Mouse (Mus musculus) hindbrain, embryonic 15.5 days (tissue): ENCODE data around the gene Plac9a. TPM values are rescaled to one million over a fixed set of nuclear protein-coding genes. Genes with fewer than 3 reads are reported as not detected.
A peak's percentile ranks its signal among the peaks of the same experiment; 100 is the strongest.
"Not testable (repeated sequence)": the region's sequence is repeated elsewhere in the genome, so short reads cannot be mapped to it uniquely, and the experiment has no call there.

Source experiments
- ATAC-seq: fragments of 200-750 bp; cut with Nextera tagmentation; 2 replicates; pipeline ENCODE4 v1.8.0; 2017; ENCODE audit warnings: low read depth, moderate number of reproducible peaks, moderate TSS enrichment; ENCODE audit not compliant: low FRiP score
- H3K27ac ChIP-seq: fragments of 300-500 bp; sonication (generic); replicated peaks from 2 replicates; pipeline ENCODE4 v1.5.1; 2015; ENCODE audit warnings: mild to moderate bottlenecking, inconsistent platforms
- H3K27me3 ChIP-seq: fragments of 300-500 bp; sonication (generic); 2 replicates; pipeline ENCODE4 v1.6.1; 2015; ENCODE audit warnings: control low read depth, inconsistent platforms
- H3K36me3 ChIP-seq: fragments of 300-500 bp; sonication (generic); 2 replicates; pipeline ENCODE4 v1.6.1; 2015; ENCODE audit warnings: control low read depth, inconsistent platforms
- H3K4me1 ChIP-seq: fragments of 300-500 bp; sonication (generic); replicated peaks from 2 replicates; pipeline ENCODE4 v1.6.1; 2015; ENCODE audit warnings: control low read depth, inconsistent platforms
- H3K4me2 ChIP-seq: fragments of 300-500 bp; sonication (generic); 2 replicates; pipeline ENCODE4 v1.6.1; 2015; ENCODE audit warnings: moderate library complexity, mild to moderate bottlenecking, inconsistent platforms
- H3K4me3 ChIP-seq: fragments of 300-500 bp; sonication (generic); 2 replicates; pipeline ENCODE4 v1.5.1; 2015; ENCODE audit warnings: mild to moderate bottlenecking, inconsistent platforms
- H3K9ac ChIP-seq: fragments of 300-500 bp; sonication (generic); 2 replicates; pipeline ENCODE4 v1.6.1; 2015; ENCODE audit warnings: inconsistent platforms
- H3K9me3 ChIP-seq: fragments of 300-500 bp; sonication (generic); 2 replicates; pipeline ENCODE4 v1.6.1; 2016; ENCODE audit warnings: control low read depth, inconsistent platforms
- WGBS: fragments of 180-500 bp; shearing (Covaris S2); methylation state at CpG from one replicate; pipeline ENCODE4 v1.1.7; 2015; 5-methylcytosine and 5-hydroxymethylcytosine counted together
- polyA plus RNA-seq: library from polyadenylated mRNA; unstranded; fragments of >200 nt; fragmentation: Nextera tagmentation; extraction: Ambion mirVana; gene quantifications from 2 replicates; pipeline ENCODE4 v1.2.1, GENCODE M21; 2015

Gene Plac9a
- polyA plus RNA-seq, 1 experiment from 2014 or later, result not detected

GRCm38 (mm10) chr14:25881769-25882168, 21.1 kb downstream of the Plac9a start:
- H3K36me3 ChIP-seq, H3K9me3 ChIP-seq, H3K4me2 ChIP-seq, H3K4me1 ChIP-seq, H3K27me3 ChIP-seq, H3K4me3 ChIP-seq, H3K27ac ChIP-seq, H3K9ac ChIP-seq, ATAC-seq: not testable (repeated sequence)
- WGBS, result no CpG with 5 or more reads among the region's 9 CpGs

- not testable (repeated sequence) for H3K9ac ChIP-seq, H3K36me3 ChIP-seq, ATAC-seq, H3K27me3 ChIP-seq, H3K27ac ChIP-seq, H3K4me1 ChIP-seq, H3K4me3 ChIP-seq, H3K9me3 ChIP-seq, H3K4me2 ChIP-seq
- WGBS, result no CpG with 5 or more reads among the region's 7 CpGs
These were observed 26.3 kb downstream of the Plac9a start for GRCm38 (mm10) chr14:25876640-25877039.

- Histone ChIP-seq H3K27me3 (no peaks in the 10 kb centered on the region), H3K9ac (no peak overlapping the region), H3K4me3 (no peak overlapping the region), H3K27ac (no peak overlapping the region), H3K4me2 (no peak overlapping the region), H3K4me1 (0 out of 2 replicates have a peak, but pooled peaks cover 5% of the 10 kb centered on the region), H3K36me3 (no peaks in the 10 kb centered on the region), H3K9me3 (no peaks in the 10 kb centered on the region)
- WGBS, result 69% methylated on average over 8 of the region's 8 CpGs
- ATAC-seq, result peak; percentile 11; the same call in 1 of the 2 replicates
These were observed 30.2 kb downstream of the Plac9a start for GRCm38 (mm10) chr14:25872461-25873415.

GRCm38 (mm10) chr14:25869135-25869878, 33.6 kb downstream of the Plac9a start:
- Histone ChIP-seq H3K27ac (no peak overlapping the region), H3K27me3 (no peaks in the 10 kb centered on the region), H3K4me3 (no peak overlapping the region), H3K9ac (no peak overlapping the region), H3K36me3 (no peaks in the 10 kb centered on the region), H3K4me1 (0 out of 2 replicates have a peak, but pooled peaks cover 5% of the 10 kb centered on the region), H3K4me2 (no peak overlapping the region), H3K9me3 (no peaks in the 10 kb centered on the region)
- 57% methylated on average over 9 of the region's 9 CpGs for WGBS
- ATAC-seq, result no peak

GRCm38 (mm10) chr14:25868706-25869105, 34.2 kb downstream of the Plac9a start:
- Histone ChIP-seq H3K9ac (no peak overlapping the region), H3K4me3 (no peak overlapping the region), H3K27me3 (no peaks in the 10 kb centered on the region), H3K9me3 (no peaks in the 10 kb centered on the region), H3K36me3 (no peaks in the 10 kb centered on the region), H3K4me2 (no peak overlapping the region), H3K27ac (no peak overlapping the region), H3K4me1 (0 out of 2 replicates have a peak, but pooled peaks cover 5% of the 10 kb centered on the region)
- ATAC-seq, result no peak
- 80% methylated on average over 3 of the region's 4 CpGs for WGBS

GRCm38 (mm10) chr14:25867834-25868233, 35.1 kb downstream of the Plac9a start:
- Histone ChIP-seq H3K36me3 (no peaks in the 10 kb centered on the region), H3K9ac (no peak overlapping the region), H3K4me1 (0 out of 2 replicates have a peak, but pooled peaks cover 5% of the 10 kb centered on the region), H3K27ac (no peak overlapping the region), H3K4me2 (no peak overlapping the region), H3K27me3 (no peaks in the 10 kb centered on the region), H3K9me3 (no peaks in the 10 kb centered on the region), H3K4me3 (no peak overlapping the region)
- 69% methylated on average over 6 of the region's 6 CpGs for WGBS
- ATAC-seq, result no peak

- no peak overlapping the region for H3K27ac ChIP-seq
- H3K9ac ChIP-seq, result no peak overlapping the region
- no peaks in the 10 kb centered on the region for H3K9me3 ChIP-seq
- no peak overlapping the region for H3K4me3 ChIP-seq
- H3K4me2 ChIP-seq, result no peak overlapping the region
- H3K27me3 ChIP-seq, result no peaks in the 10 kb centered on the region
- no peaks in the 10 kb centered on the region for H3K36me3 ChIP-seq
- H3K4me1 ChIP-seq, result 0 out of 2 replicates have a peak, but pooled peaks cover 3% of the 10 kb centered on the region
- WGBS, result 87% methylated on average over 11 of the region's 11 CpGs
- ATAC-seq, result no peak
These were observed 36.1 kb downstream of the Plac9a start for GRCm38 (mm10) chr14:25866832-25867231.

GRCm38 (mm10) chr14:25866384-25866783, 36.5 kb downstream of the Plac9a start:
- no peaks in the 10 kb centered on the region for H3K9me3 ChIP-seq

GRCm38 (mm10) chr14:25865251-25865650, 37.6 kb downstream of the Plac9a start:
- Histone ChIP-seq H3K9me3 (no peaks in the 10 kb centered on the region), H3K4me2 (no peak overlapping the region), H3K36me3 (no peaks in the 10 kb centered on the region), H3K27me3 (no peaks in the 10 kb centered on the region), H3K4me1 (0 out of 2 replicates have a peak, but pooled peaks cover 3% of the 10 kb centered on the region), H3K4me3 (no peak overlapping the region), H3K27ac (no peak overlapping the region), H3K9ac (no peak overlapping the region)
- WGBS, result 92% methylated on average over 5 of the region's 5 CpGs
- no peak for ATAC-seq

More at GRCm38 (mm10) chr14:25866384-25866783, 36.5 kb downstream of the Plac9a start:
- no peak for ATAC-seq
- Histone ChIP-seq H3K27ac (no peak overlapping the region), H3K36me3 (no peaks in the 10 kb centered on the region), H3K4me2 (no peak overlapping the region), H3K9ac (no peak overlapping the region), H3K27me3 (no peaks in the 10 kb centered on the region), H3K4me1 (0 out of 2 replicates have a peak, but pooled peaks cover 3% of the 10 kb centered on the region), H3K4me3 (no peak overlapping the region)
- WGBS, result 94% methylated on average over 6 of the region's 6 CpGs

- ATAC-seq, result no peak
- no peak overlapping the region for H3K4me3 ChIP-seq
- 81% methylated on average over 2 of the region's 2 CpGs for WGBS
These were observed 39.2 kb downstream of the Plac9a start for GRCm38 (mm10) chr14:25863721-25864120.

GRCm38 (mm10) chr14:25861771-25862530, 40.9 kb downstream of the Plac9a start:
- Histone ChIP-seq H3K4me1 (no peaks in the 10 kb centered on the region), H3K4me2 (no peak overlapping the region), H3K9me3 (no peaks in the 10 kb centered on the region), H3K9ac (no peak overlapping the region), H3K4me3 (no peak overlapping the region), H3K27me3 (no peaks in the 10 kb centered on the region), H3K36me3 (no peaks in the 10 kb centered on the region), H3K27ac (no peak overlapping the region)
- ATAC-seq, result no peak
- 90% methylated on average over 13 of the region's 13 CpGs for WGBS

More at GRCm38 (mm10) chr14:25863721-25864120, 39.2 kb downstream of the Plac9a start:
- no peaks in the 10 kb centered on the region for H3K27me3 ChIP-seq
- no peak overlapping the region for H3K4me2 ChIP-seq
- no peaks in the 10 kb centered on the region for H3K36me3 ChIP-seq
- H3K4me1 ChIP-seq, result no peaks in the 10 kb centered on the region
- H3K9me3 ChIP-seq, result no peaks in the 10 kb centered on the region
- H3K27ac ChIP-seq, result no peak overlapping the region
- H3K9ac ChIP-seq, result no peak overlapping the region
